Mouse (Mus musculus) MEL (cell line): ENCODE data around the gene Nfkbie. TPM values are rescaled to one million over a fixed set of nuclear protein-coding genes. Genes with fewer than 3 reads are reported as not detected.

ENCODE experiments used
- DNase-seq: peaks from one replicate; pipeline ENCODE4 v3.0.0; 2011; ENCODE audit warnings: low read depth, low spot score
- H3K27ac ChIP-seq: 2 replicates; pipeline ENCODE4 v1.5.1; 2012; ENCODE audit warnings: low read depth, mild to moderate bottlenecking, control low read depth, low read length, moderate library complexity; ENCODE audit not compliant: control insufficient read depth
- H3K27me3 ChIP-seq, 2 experiments: fragments of 150-350 bp in 1 of 2; sonication (generic) in 1 of 2; 2 replicates each; pipeline ENCODE4 v1.6.1; 2012; ENCODE audit warnings: low read length in 2 of 2, mild to moderate bottlenecking in 2 of 2, improper control_type of control experiment in 1 of 2, moderate library complexity in 1 of 2; ENCODE audit not compliant: insufficient read depth in 2 of 2, control insufficient read depth in 1 of 2
- H3K36me3 ChIP-seq, 2 experiments: 2 replicates each; pipeline ENCODE4 v1.6.1; 2012 to 2014; ENCODE audit warnings: low read length in 2 of 2, improper control_type of control experiment in 1 of 2, inconsistent platforms in 1 of 2, mild to moderate bottlenecking in 1 of 2; ENCODE audit not compliant: insufficient read depth in 2 of 2, control insufficient read depth in 1 of 2
- H3K4me1 ChIP-seq, 2 experiments: fragments of 150-350 bp in 1 of 2; sonication (generic) in 1 of 2; 2 replicates each; pipeline ENCODE4 v1.6.1; 2012; ENCODE audit warnings: low read length in 2 of 2, improper control_type of control experiment in 1 of 2, mild to moderate bottlenecking in 1 of 2; ENCODE audit not compliant: insufficient read depth in 2 of 2, control insufficient read depth in 1 of 2
- H3K4me3 ChIP-seq, 2 experiments: fragments of 150-350 bp in 1 of 2; sonication (generic) in 1 of 2; 2 replicates each; pipeline ENCODE4 v1.5.1; 2012; ENCODE audit warnings: low read depth in 2 of 2, low read length in 2 of 2, mild to moderate bottlenecking in 2 of 2, moderate library complexity in 2 of 2, control low read depth in 1 of 2, improper control_type of control experiment in 1 of 2; ENCODE audit not compliant: control insufficient read depth in 1 of 2, insufficient read depth in 1 of 2
- H3K79me2 ChIP-seq: 2 replicates; pipeline ENCODE4 v1.6.1; 2012; ENCODE audit warnings: mild to moderate bottlenecking, low read length, moderate library complexity; ENCODE audit not compliant: control insufficient read depth, poor library complexity, insufficient read depth
- H3K9ac ChIP-seq: 2 replicates; pipeline ENCODE4 v1.6.1; 2012; ENCODE audit warnings: low read depth, mild to moderate bottlenecking, control low read depth, low read length, moderate library complexity; ENCODE audit not compliant: control insufficient read depth, poor library complexity, severe bottlenecking
- H3K9me3 ChIP-seq: fragments of 150-350 bp; sonication (generic); replicated peaks from 2 replicates; pipeline ENCODE4 v1.6.1; 2012; ENCODE audit warnings: mild to moderate bottlenecking, low read length, improper control_type of control experiment, moderate library complexity; ENCODE audit not compliant: insufficient read depth
- CHD1 ChIP-seq: IDR thresholded peaks from 2 replicates; pipeline ENCODE4 v1.6.1; 2012; ENCODE audit warnings: low read depth, mild to moderate bottlenecking, inconsistent platforms, low read length, improper control_type of control experiment
- CTCF ChIP-seq, 3 experiments: IDR thresholded peaks in 2 of 3; conservative IDR thresholded peaks in 1 of 3; 2 replicates each; pipeline ENCODE4 v1.5.1; 2011 to 2012; ENCODE audit warnings: low read length in 3 of 3, low read depth in 2 of 3, mild to moderate bottlenecking in 2 of 3, improper control_type of control experiment in 1 of 3, inconsistent platforms in 1 of 3, mixed read lengths in 1 of 3, moderate library complexity in 1 of 3; ENCODE audit not compliant: control insufficient read depth in 1 of 3, insufficient read depth in 1 of 3, poor library complexity in 1 of 3, severe bottlenecking in 1 of 3
- E2F4 ChIP-seq: IDR thresholded peaks from 2 replicates; pipeline ENCODE4 v1.6.1; 2011; ENCODE audit warnings: low read depth, low read length, improper control_type of control experiment, borderline replicate concordance
- ELF1 ChIP-seq: IDR thresholded peaks from 2 replicates; pipeline ENCODE4 v1.6.1; 2014; ENCODE audit warnings: low read depth, mild to moderate bottlenecking, inconsistent platforms, low read length, improper control_type of control experiment, moderate library complexity
- EP300 ChIP-seq, 2 experiments: IDR thresholded peaks; 2 replicates each; pipeline ENCODE4 v1.6.1; 2011; ENCODE audit warnings: improper control_type of control experiment in 2 of 2, low read length in 2 of 2, low read depth in 1 of 2, mild to moderate bottlenecking in 1 of 2
- ETS1 ChIP-seq: IDR thresholded peaks from 2 replicates; pipeline ENCODE4 v1.6.1; 2012; ENCODE audit warnings: low read depth, mild to moderate bottlenecking, inconsistent platforms, low read length, improper control_type of control experiment, moderate library complexity
- GABPA ChIP-seq: IDR thresholded peaks from 2 replicates; pipeline ENCODE4 v1.6.1; 2012; ENCODE audit warnings: low read depth, mild to moderate bottlenecking, inconsistent platforms, low read length, improper control_type of control experiment, moderate library complexity
- GATA1 ChIP-seq: IDR thresholded peaks from 2 replicates; pipeline ENCODE4 v1.6.1; 2011; ENCODE audit warnings: low read depth, low read length, improper control_type of control experiment
- HCFC1 ChIP-seq: IDR thresholded peaks from 2 replicates; pipeline ENCODE4 v1.6.1; 2012; ENCODE audit warnings: low read depth, mild to moderate bottlenecking, inconsistent platforms, low read length, improper control_type of control experiment, moderate library complexity
- JUND ChIP-seq: IDR thresholded peaks from 2 replicates; pipeline ENCODE4 v1.6.1; 2011; ENCODE audit warnings: low read depth, mild to moderate bottlenecking, improper control_type of control experiment, low read length
- MAFK ChIP-seq: IDR thresholded peaks from 2 replicates; pipeline ENCODE4 v1.6.1; 2011; ENCODE audit warnings: low read depth, mild to moderate bottlenecking, low read length, improper control_type of control experiment, borderline replicate concordance
- MAZ ChIP-seq: IDR thresholded peaks from 2 replicates; pipeline ENCODE4 v1.6.1; 2012; ENCODE audit warnings: low read depth, mild to moderate bottlenecking, inconsistent platforms, low read length, improper control_type of control experiment
- MXI1 ChIP-seq: IDR thresholded peaks from 2 replicates; pipeline ENCODE4 v1.6.1; 2011; ENCODE audit warnings: mild to moderate bottlenecking, low read depth, low read length, improper control_type of control experiment
- MYB ChIP-seq: IDR thresholded peaks from 2 replicates; pipeline ENCODE4 v1.6.1; 2011; ENCODE audit warnings: mild to moderate bottlenecking, low read depth, low read length, improper control_type of control experiment
- NELFE ChIP-seq: IDR thresholded peaks from 2 replicates; pipeline ENCODE4 v1.6.1; 2011; ENCODE audit warnings: low read depth, low read length, improper control_type of control experiment
- NRF1 ChIP-seq: IDR thresholded peaks from 2 replicates; pipeline ENCODE4 v1.6.1; 2014; ENCODE audit warnings: low read depth, mild to moderate bottlenecking, inconsistent platforms, low read length, improper control_type of control experiment, moderate library complexity; ENCODE audit not compliant: poor library complexity, insufficient read depth, severe bottlenecking
- POLR2A ChIP-seq, 2 experiments: IDR thresholded peaks; 2 replicates each; pipeline ENCODE4 v1.6.1; 2011 to 2012; ENCODE audit warnings: low read length in 2 of 2, mild to moderate bottlenecking in 2 of 2, control low read depth in 1 of 2, improper control_type of control experiment in 1 of 2, low read depth in 1 of 2, moderate library complexity in 1 of 2; ENCODE audit not compliant: control insufficient read depth in 1 of 2, insufficient read depth in 1 of 2, poor library complexity in 1 of 2
- POLR2AphosphoS5 ChIP-seq: IDR thresholded peaks from 2 replicates; pipeline ENCODE4 v1.6.1; 2012; ENCODE audit warnings: low read depth, borderline replicate concordance, mild to moderate bottlenecking, inconsistent platforms, low read length, moderate library complexity, mixed read lengths
- RAD21 ChIP-seq: IDR thresholded peaks from 2 replicates; pipeline ENCODE4 v1.6.1; 2011; ENCODE audit warnings: mild to moderate bottlenecking, low read depth, low read length, improper control_type of control experiment
- RCOR1 ChIP-seq: IDR thresholded peaks from 2 replicates; pipeline ENCODE4 v1.6.1; 2012; ENCODE audit warnings: low read depth, mild to moderate bottlenecking, inconsistent platforms, low read length, improper control_type of control experiment
- SIN3A ChIP-seq: IDR thresholded peaks from 2 replicates; pipeline ENCODE4 v1.6.1; 2012; ENCODE audit warnings: low read length, improper control_type of control experiment, inconsistent platforms
- SMC3 ChIP-seq: IDR thresholded peaks from 2 replicates; pipeline ENCODE4 v1.6.1; 2011; ENCODE audit warnings: low read depth, low read length, improper control_type of control experiment
- TAL1 ChIP-seq: IDR thresholded peaks from 2 replicates; pipeline ENCODE4 v1.6.1; 2012; ENCODE audit warnings: mild to moderate bottlenecking, inconsistent platforms, low read length, moderate library complexity, mixed read lengths
- TBP ChIP-seq: IDR thresholded peaks from 2 replicates; pipeline ENCODE4 v1.8.0; 2011; ENCODE audit warnings: low read depth, low read length, improper control_type of control experiment
- USF1 ChIP-seq: IDR thresholded peaks from 2 replicates; pipeline ENCODE4 v1.6.1; 2014; ENCODE audit warnings: low read depth, mild to moderate bottlenecking, inconsistent platforms, low read length, improper control_type of control experiment, moderate library complexity
- USF2 ChIP-seq, 2 experiments: IDR thresholded peaks; 2 replicates each; pipeline ENCODE4 v1.6.1; 2011 to 2012; ENCODE audit warnings: improper control_type of control experiment in 2 of 2, low read length in 2 of 2, borderline replicate concordance in 1 of 2, inconsistent platforms in 1 of 2, low read depth in 1 of 2, mild to moderate bottlenecking in 1 of 2; ENCODE audit not compliant: insufficient read depth in 1 of 2
- ZC3H11A ChIP-seq: IDR thresholded peaks from 2 replicates; pipeline ENCODE4 v1.6.1; 2012; ENCODE audit warnings: low read depth, mild to moderate bottlenecking, inconsistent platforms, low read length, improper control_type of control experiment
- ZKSCAN1 ChIP-seq: IDR thresholded peaks from 2 replicates; pipeline ENCODE4 v1.6.1; 2012; ENCODE audit warnings: low read depth, mild to moderate bottlenecking, inconsistent platforms, low read length, improper control_type of control experiment, moderate library complexity
- ZMIZ1 ChIP-seq: IDR thresholded peaks from 2 replicates; pipeline ENCODE4 v1.6.1; 2012; ENCODE audit warnings: low read depth, mild to moderate bottlenecking, inconsistent platforms, low read length, improper control_type of control experiment, moderate library complexity
- ZNF384 ChIP-seq: IDR thresholded peaks from 2 replicates; pipeline ENCODE4 v1.6.1; 2012; ENCODE audit warnings: low read depth, mild to moderate bottlenecking, inconsistent platforms, low read length, improper control_type of control experiment
- polyA plus RNA-seq, 2 experiments: library from polyadenylated mRNA; stranded (reverse) in 1 of 2; unstranded in 1 of 2; fragments of >175 nt in 1 of 2; fragments of >200 nt in 1 of 2; gene quantifications; 2 replicates each; pipeline versions ENCODE4 v1.2.1 to v1.2.4; 2012; ENCODE audit warnings: low replicate concordance in 2 of 2, low read depth in 1 of 2; ENCODE audit not compliant: insufficient read length in 2 of 2, insufficient read depth in 1 of 2, missing spikeins in 1 of 2
- total RNA-seq: library from RNA; depleted of rRNA; stranded (reverse); fragments of 300-350 nt; gene quantifications from 2 replicates; pipeline ENCODE4 v1.2.3, GENCODE M21; 2012; rRNA removed

Gene Nfkbie
- total RNA-seq, result 2.7 and 3.3 TPM in 2 replicates
- polyA plus RNA-seq, result 1 to 10 TPM in 1 of 2 experiments, not detected in 1; 5.7 TPM

GRCm38 (mm10) chr17:45555452-45556106, at the start of gene Nfkbie:
Gene Nfkbie (plus strand): TSS chr17:45555703.
- peak; percentile 94 for DNase-seq
- TF ChIP-seq RAD21, result no peak
- peak; percentile 96 for TF ChIP-seq ELF1
- no peak for TF ChIP-seq E2F4
- TF ChIP-seq HCFC1, result peak; percentile 56; the same call in 1 of the 2 replicates
- TF ChIP-seq RCOR1, result no peak
- 0 out of 4 replicates have a peak, but pooled peaks of 1 of the 2 experiments have one; percentile 11 for TF ChIP-seq EP300 (IDR thresholded peaks at IDR 0.05; ENCODE audit: low read depth in 1 of 2, low read length in 2 of 2)
- no peak for TF ChIP-seq CHD1
- TF ChIP-seq POLR2AphosphoS5, result no peak
- peak; percentile 77; the same call in 1 of the 2 replicates for TF ChIP-seq SIN3A
- TF ChIP-seq USF1, result no peak
- peak; percentile 84 for TF ChIP-seq MAZ
- no peak for TF ChIP-seq GATA1
- no peak for TF ChIP-seq TAL1
- TF ChIP-seq CTCF (IDR thresholded peaks at IDR 0.05 in 2 of 3, conservative IDR thresholded peaks at IDR 0.05 in 1 of 3; ENCODE audit: control insufficient read depth in 1 of 3, insufficient read depth in 1 of 3, low read depth in 2 of 3, low read length in 3 of 3, poor library complexity in 1 of 3, severe bottlenecking in 1 of 3), result no peak
- no peak for TF ChIP-seq MYB
- peak; percentile 30; the same call in 1 of the 2 replicates for TF ChIP-seq ZMIZ1
- TF ChIP-seq USF2 (IDR thresholded peaks at IDR 0.05; ENCODE audit: borderline replicate concordance in 1 of 2, insufficient read depth in 1 of 2, low read depth in 1 of 2, low read length in 2 of 2), result no peak
- no peak for TF ChIP-seq NRF1
- TF ChIP-seq ZNF384, result no peak
- no peak for TF ChIP-seq GABPA
- TF ChIP-seq SMC3, result no peak
- TF ChIP-seq JUND, result no peak
- peak; percentile 33; the same call in 1 of the 2 replicates for TF ChIP-seq TBP
- peak; percentile 45 for TF ChIP-seq NELFE
- no peak for TF ChIP-seq ZKSCAN1
- TF ChIP-seq POLR2A (IDR thresholded peaks at IDR 0.05; ENCODE audit: control insufficient read depth in 1 of 2, insufficient read depth in 1 of 2, low read depth in 1 of 2, low read length in 2 of 2, poor library complexity in 1 of 2), result peak; percentile 45 to 63; a peak in 3 of 4 replicates
- TF ChIP-seq MAFK, result no peak
- TF ChIP-seq MXI1, result peak; percentile 16
- TF ChIP-seq ZC3H11A, result 0 out of 2 replicates have a peak, but pooled peaks have one; percentile 4
- TF ChIP-seq ETS1, result peak; percentile 45; the same call in 1 of the 2 replicates
- H3K27ac ChIP-seq, result peak within 1 kb of the TSS; percentile 56
- H3K4me1 ChIP-seq, result peaks cover 0 to 28% of the 10 kb centered on the region in 2 experiments; a peak in 3 of 4 replicates
- H3K4me3 ChIP-seq, result peak within 1 kb of the TSS; percentile 61 to 85
- no peaks in the 10 kb centered on the region for H3K9me3 ChIP-seq
- peaks cover 0 to 11% of the 10 kb centered on the region in 2 experiments; a peak in 2 of 4 replicates for H3K36me3 ChIP-seq
- H3K9ac ChIP-seq, result peak within 1 kb of the TSS; percentile 72
- H3K79me2 ChIP-seq, result no peaks in the 10 kb centered on the region; the same call in 1 of the 2 replicates
- H3K27me3 ChIP-seq, result peaks cover 0 to under 1% of the 10 kb centered on the region in 2 experiments; a peak in 2 of 4 replicates
